Mouse (Mus musculus) megakaryocyte, adult 5-6 weeks (primary cell): ENCODE measurements around the gene Acoxl. TPM values are rescaled to one million over a fixed set of nuclear protein-coding genes. Genes with fewer than 3 reads are reported as not detected.
A peak's percentile ranks its signal among the peaks of the same experiment; 100 is the strongest.

ENCODE experiments used
- ATAC-seq: 2 replicates; pipeline ENCODE4 v1.8.0; 2016; ENCODE audit warnings: mild to moderate bottlenecking, inconsistent platforms; ENCODE audit not compliant: poor library complexity, severe bottlenecking
- total RNA-seq, 2 experiments: library from RNA; stranded (forward) in 1 of 2; stranded (reverse) in 1 of 2; fragments of 153-499, 151-499 nt in 1 of 2; fragments of 221-1000, 200-1000 nt in 1 of 2; gene quantifications; 2 replicates each; pipeline versions ENCODE4 v1.2.3 to v1.2.4; 2015 to 2017

Gene Acoxl
- total RNA-seq, 2 experiments from 2014 or later = 0.11 to 0.56 TPM

DNA sequence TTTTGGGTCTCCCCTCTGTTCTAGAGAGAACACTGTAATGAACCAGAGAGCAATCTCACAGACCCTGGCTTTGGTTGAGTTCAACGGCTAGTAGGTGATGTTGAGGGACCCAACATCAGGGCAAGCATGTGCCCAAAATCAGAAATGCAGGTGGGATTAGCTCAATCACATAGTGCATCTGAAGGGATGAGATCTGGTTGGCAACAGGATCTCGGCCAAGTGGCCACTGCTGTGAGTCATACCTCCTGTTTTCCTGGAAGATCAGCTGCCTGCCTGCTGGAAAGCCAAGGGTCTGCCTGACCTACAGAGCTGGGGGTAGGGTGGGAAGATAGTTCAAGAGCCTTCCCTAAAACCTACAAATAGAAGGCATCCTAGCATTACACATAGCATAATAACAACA, 185.2 kb downstream of the Acoxl start:
- no peak for ATAC-seq

DNA sequence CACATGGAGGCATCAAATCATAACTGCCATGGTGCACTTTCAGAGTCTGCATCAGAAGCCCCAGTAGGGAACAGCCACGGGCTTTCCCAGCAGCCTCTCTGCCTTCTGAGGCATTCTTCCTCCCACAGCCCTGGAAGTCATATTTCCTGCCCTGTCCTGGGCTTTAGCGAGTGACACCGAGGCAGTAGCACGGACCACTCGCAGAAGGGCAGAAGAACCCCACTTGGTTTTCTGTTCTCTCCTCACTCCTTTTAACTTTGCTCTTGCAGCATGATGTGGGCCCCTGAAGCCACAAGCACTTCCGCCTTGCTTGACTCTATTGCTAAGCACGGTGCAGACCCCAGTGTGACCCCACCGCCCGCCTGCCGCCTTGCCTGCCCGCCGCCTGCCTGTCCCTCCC, 189.0 kb downstream of the Acoxl start:
- ATAC-seq = no peak

DNA sequence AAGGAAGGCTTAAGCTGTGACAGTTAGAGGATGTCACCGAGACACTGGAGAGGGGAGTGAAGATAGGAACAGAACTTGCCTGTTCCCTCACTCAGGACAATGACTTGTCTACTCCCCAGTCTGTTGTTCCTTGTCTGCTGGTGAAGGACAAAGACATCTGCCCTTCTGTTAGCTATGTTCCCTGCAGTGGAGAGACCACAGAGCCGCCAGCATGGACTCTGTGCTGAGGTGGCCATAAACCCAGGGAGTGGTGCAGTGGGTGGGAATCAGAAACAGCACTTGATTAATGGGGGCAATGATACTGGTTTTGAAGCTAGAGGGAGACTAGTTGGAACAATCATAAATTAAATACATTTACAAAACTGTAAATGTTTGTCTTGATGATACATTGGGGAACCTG, 191.3 kb downstream of the Acoxl start:
- ATAC-seq = no peak

DNA sequence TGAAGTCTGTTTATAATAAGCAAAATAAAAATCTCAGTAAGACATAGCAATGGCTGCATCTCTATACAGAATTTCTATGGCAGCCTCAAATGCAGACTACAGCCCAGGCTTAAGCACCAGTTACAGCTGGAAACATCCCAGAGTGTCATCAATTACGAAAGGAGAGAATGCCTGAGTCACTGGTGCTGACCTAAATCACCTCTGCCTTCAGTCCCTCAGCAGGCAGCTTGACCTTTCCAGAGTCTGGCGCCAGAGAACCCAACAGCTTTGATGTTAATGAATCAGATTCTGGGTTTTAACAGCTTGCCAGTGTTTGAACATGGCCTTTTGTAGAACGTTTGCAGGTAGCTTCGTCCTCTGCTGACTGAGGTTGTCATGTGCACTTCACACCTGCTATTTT, 193.4 kb downstream of the Acoxl start:
- ATAC-seq = no peak

DNA sequence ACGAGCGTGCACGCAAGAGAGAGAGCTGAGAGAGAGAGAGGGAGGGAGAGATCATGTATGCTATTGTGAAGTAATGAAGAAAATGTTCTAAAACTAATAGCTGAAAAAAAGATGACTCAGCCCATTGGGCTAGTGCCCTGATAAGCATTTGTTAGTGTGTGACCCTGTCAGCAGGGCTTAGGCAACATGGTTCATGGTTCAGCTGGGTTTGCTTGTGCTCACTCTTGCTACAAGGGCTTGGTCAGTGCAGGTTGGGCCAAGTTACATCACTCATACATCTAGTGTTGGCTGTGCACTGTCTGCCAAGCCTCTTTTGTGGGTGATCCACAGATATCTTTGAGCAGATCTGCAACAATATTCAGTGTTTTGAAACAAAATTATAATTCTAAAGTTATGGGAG, 194.8 kb downstream of the Acoxl start:
- no peak for ATAC-seq

DNA sequence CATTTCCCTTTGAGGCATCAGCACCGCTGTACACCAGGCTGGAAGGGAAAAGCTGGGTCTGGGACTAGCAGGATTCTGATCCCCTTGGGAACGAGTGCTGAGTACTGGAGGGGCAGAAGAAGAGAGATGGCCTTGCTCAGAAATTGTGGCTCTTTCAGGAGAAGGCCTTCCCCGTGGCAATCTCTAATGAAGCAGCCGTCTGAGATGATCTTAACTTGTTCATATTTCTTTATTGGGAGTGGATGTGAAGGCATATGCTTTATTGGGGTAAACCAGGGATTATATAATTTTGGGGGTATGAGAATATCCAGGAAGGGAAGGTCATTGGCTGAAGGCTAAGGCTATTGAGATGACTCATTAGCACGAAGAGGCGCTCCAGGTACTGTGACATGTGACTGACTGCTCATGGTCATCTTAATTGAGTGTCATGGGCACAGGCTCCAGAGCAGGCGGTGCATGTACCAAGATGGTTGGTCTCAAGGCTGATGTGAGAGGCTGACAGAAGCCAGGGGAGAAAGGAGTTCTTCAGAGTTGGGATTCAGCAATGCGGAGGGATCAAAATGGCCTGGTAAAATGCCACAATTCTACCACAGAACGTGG, 195.5 kb downstream of the Acoxl start:
- ATAC-seq = no peak

DNA sequence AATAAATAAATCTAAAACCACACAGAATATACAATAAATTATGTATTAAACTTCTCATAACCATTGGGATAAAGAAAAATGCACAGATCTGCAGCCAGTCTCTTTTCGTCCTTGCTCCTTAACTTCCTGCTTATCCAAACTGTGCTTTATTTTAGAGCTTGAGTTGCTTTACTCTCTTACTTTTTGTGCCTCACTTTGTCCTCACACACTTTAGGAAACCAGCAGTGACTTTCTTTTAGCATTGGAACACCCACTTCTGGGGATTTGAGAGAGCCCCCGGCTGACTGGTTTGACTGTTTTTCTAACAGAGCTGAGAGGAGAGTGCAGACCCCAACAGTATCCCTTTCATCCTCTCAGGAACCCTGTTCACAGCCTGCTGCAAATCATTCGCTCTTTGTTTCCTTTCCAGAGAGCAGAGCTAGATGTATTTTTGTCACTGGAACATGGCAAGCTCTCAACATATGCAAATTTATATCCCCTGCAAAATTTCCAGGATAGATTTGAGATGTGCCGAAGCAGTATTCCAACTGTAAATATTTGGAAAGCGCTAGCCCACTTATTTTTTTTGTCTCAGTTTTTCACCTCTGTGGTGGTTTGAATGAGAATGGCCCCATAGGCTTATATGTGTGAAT, 199.7 kb downstream of the Acoxl start:
- ATAC-seq = no peak

DNA sequence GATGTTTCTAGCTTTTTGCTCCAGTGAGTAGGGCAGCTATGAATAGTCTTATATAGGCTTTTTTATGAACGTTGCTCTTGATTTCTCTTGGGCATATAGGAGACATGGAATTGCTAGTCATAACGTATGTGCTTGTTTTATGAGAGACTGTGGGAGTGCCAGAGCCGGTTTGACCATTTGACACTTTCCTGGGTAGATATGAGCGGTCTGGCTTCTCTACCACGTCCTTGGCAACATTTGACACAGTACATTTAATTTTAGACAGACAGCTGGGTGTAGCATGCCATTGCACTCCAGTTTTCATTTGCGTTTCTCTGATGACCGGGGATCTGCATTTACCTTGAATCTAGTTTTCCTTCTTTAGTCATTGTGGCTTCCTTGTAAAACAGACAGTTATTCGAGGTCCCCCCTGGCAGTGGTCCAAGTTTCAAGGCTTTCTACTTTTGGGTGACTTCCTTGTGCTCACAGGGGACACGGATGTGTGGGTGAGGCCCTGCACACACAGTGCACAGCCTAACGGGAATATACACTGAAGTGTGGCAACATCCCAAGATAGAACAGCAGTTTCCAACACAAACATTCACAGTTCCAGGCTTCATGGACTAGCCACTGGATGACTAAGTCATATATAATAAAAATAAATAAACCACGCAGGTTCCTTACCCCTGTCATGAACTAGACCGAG, 202.5 kb downstream of the Acoxl start:
- peak; percentile 24; the same call in 1 of the 2 replicates for ATAC-seq

DNA sequence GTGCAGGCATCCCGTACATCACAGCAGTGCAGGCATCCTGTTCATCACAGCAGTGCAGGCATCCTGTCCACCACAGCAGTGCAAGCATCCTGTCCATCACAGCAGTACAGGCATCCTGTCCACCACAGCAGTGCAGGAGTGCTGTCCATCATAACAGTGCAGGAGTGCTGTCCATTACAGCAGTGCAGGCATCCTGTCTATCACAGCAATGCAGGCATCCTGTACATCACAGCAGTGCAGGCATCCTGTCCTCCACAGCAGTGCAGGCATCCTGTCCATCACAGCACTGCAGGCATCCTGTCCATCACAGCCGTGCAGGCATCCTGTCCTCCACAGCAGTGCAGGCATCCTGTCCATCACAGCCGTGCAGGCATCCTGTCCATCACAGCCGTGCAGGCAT, 207.8 kb downstream of the Acoxl start:
- no peak for ATAC-seq

DNA sequence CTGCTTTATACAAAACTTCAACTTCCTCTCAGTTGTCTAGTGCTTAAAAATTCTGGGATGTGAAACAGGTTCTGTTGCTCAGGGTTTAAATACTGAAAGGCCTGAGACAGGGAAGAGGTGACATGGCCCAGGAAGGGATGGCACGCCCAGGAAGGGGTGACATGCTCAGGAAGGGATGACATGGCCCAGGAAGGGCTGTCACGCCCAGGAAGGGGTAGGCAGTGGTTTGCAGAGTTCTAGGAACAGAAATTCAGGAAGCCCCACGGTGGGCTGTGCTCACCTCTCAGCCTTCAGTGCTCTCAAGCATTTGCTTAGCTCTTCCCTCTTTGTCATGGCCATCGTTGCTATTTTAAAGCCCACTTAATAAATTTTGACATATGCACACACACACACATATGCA, 216.2 kb downstream of the Acoxl start:
- ATAC-seq = peak; percentile 90

DNA sequence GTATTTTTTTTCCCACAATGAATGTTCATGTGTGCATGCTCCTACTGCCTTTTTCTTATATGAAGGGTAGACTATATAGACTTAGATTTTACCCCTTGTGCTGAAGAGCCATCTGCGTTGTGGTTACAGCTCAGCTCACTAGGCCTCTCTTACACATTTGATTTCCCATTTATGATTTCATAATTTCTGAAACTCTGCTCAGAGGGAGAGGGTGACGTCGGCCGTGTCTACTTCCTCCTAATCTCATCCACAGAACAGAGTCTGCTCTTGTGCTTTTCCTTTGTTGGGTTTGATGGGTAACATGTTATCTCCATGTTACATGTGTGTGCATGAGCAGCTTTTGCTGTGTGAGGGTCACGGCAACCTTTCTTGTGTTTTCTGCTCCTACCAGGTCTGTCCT, 219.2 kb downstream of the Acoxl start:
- ATAC-seq = peak; percentile 64

DNA sequence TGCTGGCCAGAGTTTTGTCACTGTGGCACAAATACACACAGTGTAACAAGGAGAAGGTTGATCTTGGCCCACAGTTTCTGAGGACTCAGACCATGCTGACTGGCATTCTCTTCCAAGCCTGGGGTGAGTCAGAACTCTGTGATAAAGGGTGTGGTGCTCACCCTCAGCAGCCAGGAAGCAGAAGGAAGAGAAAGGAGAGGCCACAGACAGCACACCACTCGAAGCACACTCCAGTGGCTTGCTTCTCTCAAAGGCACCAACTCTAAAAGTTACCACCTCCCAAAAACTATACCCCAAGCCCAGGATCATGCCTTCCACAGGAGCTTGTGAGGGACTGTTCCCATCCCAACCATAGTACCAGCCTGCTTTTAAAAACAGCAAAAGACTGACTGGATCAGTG, 220.0 kb downstream of the Acoxl start:
- peak; percentile 26; the same call in 1 of the 2 replicates for ATAC-seq

DNA sequence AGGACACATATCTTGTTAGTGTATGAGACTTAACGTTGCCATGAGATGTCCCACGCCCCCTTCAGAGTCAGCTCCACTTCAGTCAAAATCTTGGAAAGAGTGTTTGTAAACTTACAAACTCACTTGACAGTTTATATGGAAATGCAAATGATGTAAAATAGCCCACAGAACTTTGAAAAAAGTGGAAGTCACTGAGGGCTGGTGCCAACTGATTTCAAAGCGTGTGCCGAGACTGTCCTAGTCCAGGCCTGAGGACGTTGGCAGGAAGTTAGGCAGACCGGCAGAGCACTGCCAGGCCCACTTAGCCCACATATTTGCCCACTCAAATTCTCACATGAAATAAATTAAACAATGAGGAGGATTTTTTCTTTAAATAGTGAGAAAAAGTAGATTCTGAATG, 221.5 kb downstream of the Acoxl start:
- no peak for ATAC-seq

DNA sequence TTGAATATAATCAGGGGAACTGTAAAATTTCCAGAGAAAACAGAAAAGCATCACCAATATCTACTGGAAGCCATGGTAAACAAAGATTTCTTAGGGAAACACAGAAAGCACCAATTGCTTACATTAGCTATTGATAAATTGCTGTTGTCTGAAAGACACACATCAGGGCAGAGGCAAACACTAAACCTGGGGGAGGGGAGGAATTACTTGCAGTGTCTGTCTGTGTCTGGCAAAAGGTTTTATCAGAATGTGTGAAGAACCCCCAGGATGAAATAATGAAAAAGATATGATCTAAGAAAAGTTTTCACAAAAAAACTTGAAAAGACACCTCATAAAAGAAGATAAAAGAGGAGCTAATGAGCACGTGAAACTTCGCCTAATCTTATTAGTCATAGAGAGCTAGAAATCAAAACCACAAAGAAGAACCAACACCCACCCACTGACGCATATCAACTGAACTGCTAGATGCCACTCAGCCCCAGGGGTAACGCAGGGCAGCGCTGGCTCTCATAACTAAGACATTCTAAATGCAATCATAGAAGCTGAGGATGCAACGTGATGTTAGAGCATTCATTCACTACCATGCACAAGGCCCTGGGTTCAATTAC, 222.1 kb downstream of the Acoxl start:
- 0 out of 2 replicates have a peak, but pooled peaks have one; percentile 14 for ATAC-seq

DNA sequence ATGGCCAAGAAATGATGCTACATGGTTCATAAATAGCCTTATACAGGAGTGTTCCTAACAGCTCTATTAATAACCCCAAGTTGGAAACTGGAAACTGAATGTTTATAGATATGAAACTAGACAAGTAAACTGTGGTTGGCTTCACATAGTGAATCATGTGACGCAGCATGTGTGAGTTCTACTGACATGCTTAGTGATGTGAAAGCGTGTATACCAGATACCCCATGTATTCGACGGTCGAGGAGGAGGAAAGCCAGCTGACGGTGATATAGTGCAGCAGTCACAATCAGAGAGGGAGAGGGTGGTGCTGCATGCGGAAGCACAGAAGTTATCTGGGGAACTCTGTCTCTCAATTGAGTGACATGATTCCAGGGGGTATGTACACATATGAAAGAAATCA, 222.8 kb downstream of the Acoxl start:
- ATAC-seq = no peak

DNA sequence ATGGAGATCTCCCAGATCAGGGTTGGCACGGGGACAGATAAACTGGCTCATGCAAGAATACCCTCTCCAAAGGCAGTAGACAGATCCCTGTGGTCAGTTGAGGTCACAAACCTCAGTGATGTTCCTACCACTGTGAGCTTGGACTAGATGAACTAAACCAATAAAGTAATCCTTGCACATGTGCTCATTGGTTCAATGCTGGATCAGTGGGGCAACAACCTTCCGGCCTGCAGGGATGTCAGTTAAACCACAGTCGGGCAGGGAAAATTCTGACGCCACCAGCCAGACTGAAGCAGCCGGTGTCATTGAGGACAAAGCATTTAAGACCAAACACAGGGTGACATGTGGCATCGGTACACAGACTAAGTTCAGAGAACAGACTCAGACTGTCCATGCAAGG, 224.1 kb downstream of the Acoxl start:
- ATAC-seq = no peak

DNA sequence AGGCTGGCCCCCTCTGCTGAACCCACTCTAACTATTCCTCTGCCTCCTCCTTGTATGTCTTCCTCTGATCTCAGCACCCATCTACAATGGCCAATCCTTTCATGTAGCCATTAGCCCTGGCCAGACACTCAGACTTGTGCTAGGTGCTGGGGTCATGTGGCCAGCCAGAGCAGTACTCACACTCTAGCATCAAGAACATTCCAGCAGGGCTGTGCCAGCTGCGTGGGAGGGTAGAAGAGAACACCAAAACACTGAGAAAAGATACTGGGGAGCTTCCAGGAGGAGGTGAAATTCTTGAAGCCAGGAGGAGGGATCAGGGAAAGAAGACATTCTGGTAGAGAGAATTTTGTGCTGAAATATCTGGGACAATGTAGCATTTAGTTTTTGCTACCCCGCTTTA, 226.3 kb downstream of the Acoxl start:
- ATAC-seq = no peak

DNA sequence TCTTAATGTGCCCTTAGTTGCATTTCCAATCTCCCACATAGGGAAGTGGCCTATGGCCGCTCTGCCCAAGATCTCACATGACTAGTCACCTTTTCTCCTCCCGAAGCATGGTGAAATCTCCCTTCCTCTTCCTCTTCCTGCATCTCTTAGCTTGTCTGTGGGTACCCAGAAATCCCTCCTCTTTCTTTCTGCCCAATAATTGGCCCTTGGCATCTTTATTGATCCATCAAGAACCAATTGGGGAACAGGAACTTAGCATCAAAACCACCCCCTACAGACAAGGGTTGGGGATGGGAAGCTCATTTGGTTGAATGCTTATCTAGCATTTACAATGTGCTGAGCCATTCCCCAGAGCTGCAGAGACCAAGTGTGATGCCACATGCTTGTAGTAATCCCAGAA, 226.9 kb downstream of the Acoxl start:
- ATAC-seq = peak; percentile 75

DNA sequence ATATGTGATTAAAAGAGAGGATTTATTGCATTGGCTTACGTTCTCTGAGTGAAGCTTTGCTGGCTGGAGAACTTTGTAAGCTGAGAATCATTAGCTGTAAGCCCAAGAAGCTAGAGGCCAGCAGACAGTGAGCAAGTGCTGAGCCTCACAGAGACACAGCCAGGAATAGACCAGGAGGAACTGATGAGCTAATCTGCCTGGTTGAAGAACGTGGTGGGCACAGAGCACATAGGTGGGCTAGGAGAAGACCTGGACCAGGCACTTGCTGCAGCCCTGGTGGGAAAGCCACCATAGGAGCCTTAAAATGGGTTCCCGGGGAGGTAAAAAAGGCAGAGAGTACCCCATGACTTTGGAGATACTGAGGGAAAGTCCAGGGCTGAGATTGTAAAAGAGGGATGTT, 228.5 kb downstream of the Acoxl start:
- no peak for ATAC-seq

DNA sequence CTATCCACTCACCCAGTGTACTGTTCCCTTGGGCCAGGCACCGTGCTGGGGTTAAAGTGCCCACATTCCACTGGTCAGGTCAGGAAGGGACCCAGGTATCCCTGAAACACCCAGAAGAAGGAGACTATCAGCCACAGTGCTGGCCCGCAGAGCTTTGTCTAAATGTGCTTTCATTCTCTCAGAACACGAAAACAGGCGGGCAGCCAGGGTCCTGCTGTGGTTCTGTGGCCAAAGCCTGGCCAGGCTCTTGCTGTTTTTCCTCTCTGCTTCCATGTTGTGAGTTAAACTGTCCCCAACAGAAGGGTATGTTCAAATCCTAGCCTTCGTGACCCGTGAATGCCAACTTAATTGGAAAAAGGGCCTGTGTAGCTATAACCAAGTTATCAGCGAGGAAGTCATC, 228.9 kb downstream of the Acoxl start:
- no peak for ATAC-seq

DNA sequence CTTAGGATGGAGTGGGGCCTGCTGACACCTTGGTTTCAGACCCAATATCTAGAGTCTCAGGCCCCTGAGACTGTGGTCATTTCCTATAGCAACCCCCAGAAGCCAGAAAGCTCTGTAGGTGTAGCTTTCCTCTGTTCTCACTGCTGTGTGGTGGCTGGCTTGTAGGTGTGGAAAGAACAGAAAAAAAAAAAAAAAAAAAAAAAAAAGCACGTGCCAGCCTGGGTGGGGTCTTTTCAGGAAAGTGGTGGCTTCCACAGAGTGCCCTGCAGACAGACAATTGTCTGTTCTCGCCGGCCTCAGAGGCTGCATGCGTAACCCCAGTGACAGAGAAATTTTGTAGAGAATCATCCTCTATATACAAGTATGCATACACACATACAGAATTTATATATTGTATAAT, 229.5 kb downstream of the Acoxl start:
- ATAC-seq = no peak

DNA sequence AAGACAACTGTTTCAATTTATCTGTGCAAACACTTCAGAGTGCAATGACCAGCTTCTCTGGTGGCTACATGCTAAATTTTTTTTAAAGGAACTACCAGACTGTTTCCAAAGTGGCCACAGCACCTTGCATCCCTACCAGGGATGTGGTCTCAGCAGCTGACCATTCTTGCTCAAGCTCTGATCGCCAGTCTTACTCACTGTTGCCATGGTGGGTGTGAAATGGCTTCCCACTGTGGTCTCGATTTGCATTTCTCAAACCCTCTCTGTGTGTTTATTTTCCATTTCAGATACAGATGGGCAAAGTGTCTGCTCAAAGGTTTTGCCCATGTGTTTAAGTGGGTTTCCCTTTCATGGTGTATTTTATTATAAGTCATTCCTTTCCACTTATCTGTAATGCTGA, 230.3 kb downstream of the Acoxl start:
- peak; percentile 58 for ATAC-seq
